Mouse (Mus musculus) lung, adult 2 months (tissue): Measurements from ENCODE around the gene Gm17949. TPM values are rescaled to one million over a fixed set of nuclear protein-coding genes. Genes with fewer than 3 reads are reported as not detected.

ENCODE experiments used
- DNase-seq: peaks from one replicate; pipeline ENCODE4 v3.0.0; 2022
- H3K4me1 ChIP-seq: fragments of 200-500 bp; 2 replicates; pipeline ENCODE4 v1.6.1; 2011; ENCODE audit warnings: low read length; ENCODE audit not compliant: control insufficient read depth, insufficient read depth
- H3K4me3 ChIP-seq: fragments of 200-500 bp; replicated peaks from 2 replicates; pipeline ENCODE3; 2011; ENCODE audit warnings: low read depth, mild to moderate bottlenecking, control low read depth, low read length; ENCODE audit errors: extremely low read depth
- CTCF ChIP-seq: fragments of 200-500 bp; IDR thresholded peaks from 2 replicates; pipeline ENCODE4 v1.5.1; 2011; ENCODE audit warnings: mild to moderate bottlenecking, low read length, control low read depth; ENCODE audit not compliant: insufficient read depth
- POLR2A ChIP-seq: fragments of 200-500 bp; IDR thresholded peaks from 2 replicates; pipeline ENCODE4 v1.6.1; 2011; ENCODE audit warnings: low read depth, mild to moderate bottlenecking, control low read depth, low read length, borderline replicate concordance; ENCODE audit errors: extremely low read depth
- WGBS: fragments of 180-500 bp; shearing (Covaris S2); methylation state at CpG from one replicate; pipeline ENCODE4 v1.1.7; 2018; 5-methylcytosine and 5-hydroxymethylcytosine counted together
- polyA plus RNA-seq: library from polyadenylated mRNA; depleted of rRNA; stranded (reverse); fragments of >200 nt; gene quantifications from 2 replicates; pipeline ENCODE4 v1.2.3, GENCODE M21; 2012

Gm17949 gene
- polyA plus RNA-seq, 1 experiment: 0.13 TPM

DNA sequence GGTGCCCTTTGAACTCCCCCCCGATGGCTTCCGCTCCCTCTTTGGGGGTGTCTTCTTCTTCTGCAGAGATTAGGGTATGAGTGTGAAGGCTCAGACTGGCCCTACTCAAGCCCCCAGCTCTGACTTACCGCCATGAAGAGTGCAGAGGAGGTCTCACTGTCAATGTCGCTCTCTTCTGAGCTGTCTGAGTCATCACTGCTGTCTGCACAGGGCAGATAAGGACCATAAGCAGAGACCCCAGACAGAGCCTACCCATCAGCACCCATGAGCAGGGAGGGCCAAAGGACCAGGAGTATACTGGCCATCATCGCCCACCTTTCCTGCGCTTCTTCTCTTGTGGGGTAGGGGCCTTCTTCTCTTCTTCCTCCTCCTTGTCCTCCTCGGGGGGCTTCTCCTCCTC is 7.3 kb upstream of the Gm17949 start:
- H3K4me3 ChIP-seq: no peak overlapping the region
- DNase-seq: no peak
- 89% methylated on average over 7 of the region's 7 CpGs for WGBS
- H3K4me1 ChIP-seq: no peaks in the 10 kb centered on the region
- TF ChIP-seq CTCF (no peak), POLR2A (no peak)

- 93% methylated on average over 13 of the region's 13 CpGs for WGBS
- DNase-seq: no peak
- TF ChIP-seq POLR2A: no peak
- TF ChIP-seq CTCF: no peak
- Histone ChIP-seq H3K4me3 (no peak overlapping the region), H3K4me1 (no peaks in the 10 kb centered on the region)
These were observed 3.9 kb upstream of the Gm17949 start for GRCm38 (mm10) chr17:57007137-57007905.

- TF ChIP-seq POLR2A (no peak), CTCF (no peak)
- DNase-seq: no peak
- WGBS: under 1% methylated on average over 19 of the region's 19 CpGs
- no peaks in the 10 kb centered on the region for H3K4me1 ChIP-seq
- peak overlapping the region; percentile 93 for H3K4me3 ChIP-seq
These were observed 396 bp upstream of the Gm17949 start for GRCm38 (mm10) chr17:57010911-57011235.

GRCm38 (mm10) chr17:57012245-57012795 is 1.1 kb downstream of the Gm17949 start:
- no peaks in the 10 kb centered on the region for H3K4me1 ChIP-seq
- 63% methylated on average over 13 of the region's 13 CpGs for WGBS
- H3K4me3 ChIP-seq: no peak overlapping the region
- 0 out of 2 replicates have a peak, but pooled peaks have one; percentile 6 for TF ChIP-seq POLR2A
- TF ChIP-seq CTCF: no peak
- DNase-seq: no peak

DNA sequence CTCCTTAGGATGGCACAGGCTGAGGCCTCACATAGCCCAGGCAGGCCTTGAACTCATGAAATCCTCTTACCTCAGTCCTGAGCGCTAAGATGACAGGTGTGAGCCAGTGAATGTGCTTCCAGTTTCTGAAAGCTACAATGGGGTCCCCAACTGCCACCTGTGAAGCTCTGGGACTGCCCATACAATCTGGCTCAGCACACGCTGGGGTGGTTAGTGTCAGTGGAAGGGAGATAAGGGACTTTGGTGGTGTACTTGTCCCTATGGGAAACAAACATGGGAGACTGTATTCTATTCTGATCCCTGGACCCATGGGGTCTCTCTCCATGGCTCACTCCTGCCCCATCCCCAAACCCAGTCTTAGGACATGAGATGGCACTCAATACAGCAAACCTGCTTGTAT is 8.4 kb downstream of the Gm17949 start:
- TF ChIP-seq POLR2A (no peak), CTCF (no peak)
- 81% methylated on average over 2 of the region's 2 CpGs for WGBS
- DNase-seq: no peak
- Histone ChIP-seq H3K4me3 (no peak overlapping the region), H3K4me1 (no peaks in the 10 kb centered on the region)

GRCm38 (mm10) chr17:57020960-57021359 is 9.7 kb downstream of the Gm17949 start:
- no peak overlapping the region for H3K4me3 ChIP-seq
- no peak for DNase-seq
- 88% methylated on average over 5 of the region's 5 CpGs for WGBS
- H3K4me1 ChIP-seq: no peaks in the 10 kb centered on the region
- TF ChIP-seq POLR2A: no peak
- no peak for TF ChIP-seq CTCF

GRCm38 (mm10) chr17:57027471-57027870 is 16.2 kb downstream of the Gm17949 start:
- Histone ChIP-seq H3K4me3 (no peak overlapping the region), H3K4me1 (peaks cover 9% of the 10 kb centered on the region; the same call in 1 of the 2 replicates)
- TF ChIP-seq CTCF (no peak), POLR2A (no peak)
- 89% methylated on average over 4 of the region's 4 CpGs for WGBS
- DNase-seq: no peak

DNA sequence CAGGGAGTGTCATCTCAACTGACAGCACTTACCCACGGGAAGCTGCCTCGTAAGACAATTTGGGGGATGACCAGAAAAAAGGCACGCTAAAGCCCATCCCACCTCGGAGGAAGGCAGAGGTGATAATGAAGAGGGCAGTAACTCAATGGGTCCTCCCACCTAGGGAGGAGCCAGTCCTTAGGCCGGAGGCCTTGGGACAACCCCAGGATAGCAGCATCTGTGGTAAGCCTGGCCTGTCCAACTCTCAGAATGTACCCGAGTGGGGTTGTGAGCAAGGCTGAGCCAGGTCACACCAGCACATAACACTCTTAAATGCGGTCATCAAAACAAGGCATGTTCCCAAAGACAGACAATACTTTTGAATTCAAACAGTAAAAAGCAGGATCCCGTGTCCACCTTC is 18.4 kb downstream of the Gm17949 start:
- no peak for TF ChIP-seq CTCF
- TF ChIP-seq POLR2A: no peak

DNA sequence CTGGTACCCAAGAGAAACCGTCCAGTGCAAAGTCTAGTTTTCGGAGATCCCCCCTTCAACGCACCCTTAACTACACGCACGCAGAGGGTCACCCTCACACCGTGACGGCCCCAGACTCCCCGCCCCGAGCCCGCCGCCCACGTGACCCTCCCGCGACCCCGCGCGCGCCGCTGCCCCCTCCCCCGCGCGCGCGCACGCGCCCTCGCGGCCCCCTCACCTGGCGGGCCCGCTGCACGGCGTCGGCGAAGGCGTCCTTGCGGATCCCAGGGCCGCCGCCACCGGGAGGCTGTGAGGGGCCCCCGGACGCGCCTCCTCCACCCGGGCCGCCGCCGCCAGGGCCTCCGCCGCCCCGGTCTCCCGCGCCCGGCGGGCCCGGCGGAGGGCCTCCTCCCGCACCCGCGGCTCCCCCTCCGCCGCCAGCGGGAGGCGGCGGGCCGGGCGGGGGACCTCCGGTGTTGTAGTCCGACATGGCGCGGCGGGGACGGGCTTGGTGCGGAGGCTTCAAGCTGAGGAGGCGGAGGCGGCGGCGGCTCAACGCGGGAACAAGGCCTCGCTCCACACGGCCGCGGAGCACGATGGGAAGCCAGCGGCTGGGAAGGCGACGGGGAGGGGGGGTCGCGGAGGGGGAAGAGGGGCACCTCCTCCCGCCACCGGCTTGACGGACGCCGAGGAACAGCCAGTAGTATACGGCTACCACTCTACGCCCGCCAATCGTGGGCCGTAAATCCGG is 19.8 kb downstream of the Gm17949 start, which contains the start of gene Khsrp:
Khsrp (minus strand) TSS at position 592 of the 730 bp plus-strand sequence.
- H3K4me1 ChIP-seq: peaks cover 9% of the 10 kb centered on the region; the same call in 1 of the 2 replicates
- DNase-seq: no peak
- under 1% methylated on average over 97 of the region's 99 CpGs for WGBS
- peak within 1 kb of the TSS; percentile 62 for H3K4me3 ChIP-seq
- TF ChIP-seq POLR2A (peak; percentile 58; the same call in 1 of the 2 replicates), CTCF (no peak)

More for the DNA sequence above, 18.4 kb downstream of the Gm17949 start:
- no peak overlapping the region for H3K4me3 ChIP-seq
- no peak for DNase-seq
- H3K4me1 ChIP-seq: peaks cover 9% of the 10 kb centered on the region; the same call in 1 of the 2 replicates
- 20% methylated on average over 8 of the region's 8 CpGs for WGBS
